8 mouse cellular contexts compared by ENCODE assay signal in genomic region chr11:94245955-94246788, GRCm38 (mm10). TPM values are rescaled to one million over a fixed set of nuclear protein-coding genes. Genes with fewer than 3 reads are reported as not detected.
DNase-seq lines count a peak whose midpoint lies in the region; ATAC-seq lines count a peak whose summit lies in the region.

Gene Wfikkn2, minus strand, starts transcription at chr11:94246005.

- H3K9ac ChIP-seq in lung, embryonic 16.5 days (ENCODE audit: low read length) = no peak within 1 kb of the TSS
- no peak within 1 kb of the TSS; the same call in 1 of the 2 replicates for H3K9ac ChIP-seq in intestine, embryonic 16.5 days (ENCODE audit: low read depth, low read length)

- 0 out of 2 replicates have a peak within 1 kb of the TSS, but pooled peaks have one; percentile 0 for H3K27ac ChIP-seq in lung, embryonic 16.5 days (ENCODE audit: low read length)
- H3K27ac ChIP-seq in forebrain, embryonic 10.5 days = peak within 1 kb of the TSS; percentile 64
- H3K27ac ChIP-seq in intestine, embryonic 16.5 days (ENCODE audit: low read length) = peak within 1 kb of the TSS; percentile 37; the same call in 1 of the 2 replicates

- WGBS in lung, embryonic 16.5 days = 53% methylated on average over 17 of the region's 17 CpGs
- 53% methylated on average over 17 of the region's 17 CpGs for WGBS in forebrain, embryonic 10.5 days
- WGBS in intestine, embryonic 16.5 days = 45% methylated on average over 17 of the region's 17 CpGs

- H3K36me3 ChIP-seq in lung, embryonic 16.5 days (ENCODE audit: control insufficient read depth, insufficient read depth, low read length) = no peaks in the 10 kb centered on the region
- H3K36me3 ChIP-seq in forebrain, embryonic 10.5 days (replicated peaks) = no peaks in the 10 kb centered on the region
- no peaks in the 10 kb centered on the region for H3K36me3 ChIP-seq in intestine, embryonic 16.5 days (ENCODE audit: control insufficient read depth, insufficient read depth, low read length)

- H3K9me3 ChIP-seq in lung, embryonic 16.5 days (ENCODE audit: control insufficient read depth, low read length) = no peaks in the 10 kb centered on the region
- no peaks in the 10 kb centered on the region for H3K9me3 ChIP-seq in forebrain, embryonic 10.5 days
- H3K9me3 ChIP-seq in intestine, embryonic 16.5 days (ENCODE audit: control insufficient read depth, low read length) = no peaks in the 10 kb centered on the region

- DNase-seq in lung, adult 18-20 months = no peak
- DNase-seq in forebrain, embryonic 10.5 days (ENCODE audit: extremely low spot score, low spot score) = peak; percentile 51
- DNase-seq in retina, embryonic 14.5 days (ENCODE audit: low spot score) = peak; percentile 68
- DNase-seq in Muller cell, postnatal 12 days (ENCODE audit: inconsistent ontology term) = no peak
- DNase-seq in adrenal gland, postnatal 4 days (ENCODE audit: low spot score in 2 of 2) = no peak
- DNase-seq in lung, postnatal 4 days = no peak

- H3K4me3 ChIP-seq in lung, embryonic 16.5 days (ENCODE audit: low read length) = no peak within 1 kb of the TSS
- H3K4me3 ChIP-seq in forebrain, embryonic 10.5 days = no peak within 1 kb of the TSS
- no peak within 1 kb of the TSS for H3K4me3 ChIP-seq in intestine, embryonic 16.5 days (ENCODE audit: low read length)

- peaks cover 16% of the 10 kb centered on the region for H3K4me1 ChIP-seq in lung, embryonic 16.5 days (replicated peaks; ENCODE audit: control insufficient read depth, insufficient read depth, low read length)
- H3K4me1 ChIP-seq in forebrain, embryonic 10.5 days = peaks cover 56% of the 10 kb centered on the region
- peaks cover 34% of the 10 kb centered on the region for H3K4me1 ChIP-seq in intestine, embryonic 16.5 days (ENCODE audit: control insufficient read depth, insufficient read depth, low read length)

- peak; percentile 48 for ATAC-seq in lung, embryonic 16.5 days (ENCODE audit: low read depth)
- ATAC-seq in intestine, embryonic 16.5 days = peak; percentile 73

- no peaks in the 10 kb centered on the region; the same call in 1 of the 2 replicates for H3K27me3 ChIP-seq in lung, embryonic 16.5 days (ENCODE audit: control insufficient read depth, insufficient read depth, low read depth, low read length)
- H3K27me3 ChIP-seq in forebrain, embryonic 10.5 days (ENCODE audit: poor library complexity, severe bottlenecking) = peaks cover 57% of the 10 kb centered on the region
- H3K27me3 ChIP-seq in intestine, embryonic 16.5 days (replicated peaks; ENCODE audit: control insufficient read depth, insufficient read depth, low read length) = no peaks in the 10 kb centered on the region

- no peak within 1 kb of the TSS for H3K4me2 ChIP-seq in lung, embryonic 16.5 days (ENCODE audit: low read depth, low read length)
- no peak within 1 kb of the TSS for H3K4me2 ChIP-seq in intestine, embryonic 16.5 days (ENCODE audit: low read depth, low read length)

RNA-seq across cellular contexts. Expression of gene Wfikkn2, which starts in this region (rescaled TPM):
- polyA plus RNA-seq in lung, embryonic 16.5 days (2015; fragmentation: Nextera tagmentation; extraction: Ambion mirVana) = 1.2 and 1.5 TPM in 2 replicates
- 0.46 and 1.2 TPM in 2 replicates for polyA plus RNA-seq in forebrain, embryonic 10.5 days (2016; fragmentation: Nextera tagmentation; extraction: Ambion mirVana)
- polyA plus RNA-seq in intestine, embryonic 16.5 days (2015; fragmentation: Nextera tagmentation; extraction: Ambion mirVana) = 1.8 and 2.2 TPM in 2 replicates
- total RNA-seq in adrenal gland, postnatal 4 days (2021) = 1 to 10 TPM; 1.3 to 1.5 TPM

Comparison
In these comparisons a context has a peak if more than half of its experiments do, and no peak if none do; other contexts are left out.
1. H3K27ac ChIP-seq: peak in every context shown above with its lines; median percentile 64 in forebrain, embryonic 10.5 days; 37 in intestine, embryonic 16.5 days; 0 in lung, embryonic 16.5 days.
2. DNase-seq: peak in forebrain, embryonic 10.5 days (single experiment) and retina, embryonic 14.5 days (single experiment); none in lung, adult 18-20 months (0 of 2), Muller cell, postnatal 12 days (single experiment), adrenal gland, postnatal 4 days (0 of 2) and lung, postnatal 4 days (0 of 2).